Mouse (Mus musculus): Measurements from ENCODE around the gene Asb9. TPM values are rescaled to one million over a fixed set of nuclear protein-coding genes. Genes with fewer than 3 reads are reported as not detected.

The Asb9 gene
- not detected for total RNA-seq (2018; cell fraction: chromatin; rRNA removed)
- total RNA-seq (2018; cell fraction: cytosol; rRNA removed), result not detected
- not detected for total RNA-seq (2018; cell fraction: nucleus; rRNA removed)
- not detected in 3 replicates for polyA plus RNA-seq (2018)

GRCm38 (mm10) chrX:164505709-164506498 lies at the start of gene Asb9:
Gene Asb9, plus strand, starts transcription at chrX:164506327.
- no peaks in the 10 kb centered on the region for H3K36me3 ChIP-seq (ENCODE audit: inconsistent target)
- H3K4me3 ChIP-seq (ENCODE audit: inconsistent target), result no peak within 1 kb of the TSS
- H3K79me2 ChIP-seq (ENCODE audit: inconsistent target), result no peaks in the 10 kb centered on the region
- WGBS (ENCODE audit: missing documents), result 77% methylated on average over 10 of the region's 10 CpGs
- H3K27ac ChIP-seq, result no peak within 1 kb of the TSS

DNA sequence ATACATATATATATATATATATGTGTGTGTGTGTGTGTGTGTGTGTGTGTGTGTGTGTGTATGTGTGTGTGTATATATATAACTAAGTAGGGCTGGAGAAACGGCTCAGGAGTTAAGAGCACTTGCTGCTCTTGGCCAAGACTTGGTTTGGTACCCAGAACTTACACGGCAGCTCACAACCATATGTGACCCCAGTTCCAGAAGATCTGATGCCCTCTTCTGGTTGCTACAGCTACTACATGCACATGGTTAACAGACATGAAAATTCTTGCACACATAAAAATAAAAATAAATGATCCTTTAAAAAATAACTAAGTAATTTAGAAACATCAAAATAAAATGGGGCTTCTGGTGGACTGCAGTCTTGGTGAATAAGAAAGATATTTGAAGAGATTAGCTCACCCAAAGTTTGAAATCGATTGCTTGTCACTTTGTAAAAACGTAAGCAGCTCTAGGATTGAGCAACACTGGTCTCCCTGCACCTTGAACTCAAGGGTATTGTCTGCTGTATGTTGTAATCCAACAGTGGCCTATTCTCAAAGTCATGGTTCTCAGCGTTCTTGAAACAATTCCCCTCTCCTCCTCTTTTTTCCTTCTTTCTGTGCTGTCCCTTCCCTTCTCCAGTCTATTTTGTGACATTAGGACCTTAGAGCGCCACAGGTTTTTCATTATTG lies 46.8 kb upstream of the Asb9 start:
- 63% methylated on average over 6 of the region's 6 CpGs for WGBS (ENCODE audit: missing documents)
- Histone ChIP-seq H3K79me2 (ENCODE audit: inconsistent target) (no peaks in the 10 kb centered on the region), H3K4me3 (ENCODE audit: inconsistent target) (no peak overlapping the region), H3K27ac (no peak overlapping the region), H3K36me3 (ENCODE audit: inconsistent target) (no peaks in the 10 kb centered on the region)

GRCm38 (mm10) chrX:164502258-164502657 lies 3.9 kb upstream of the Asb9 start:
- 80% methylated on average over 2 of the region's 2 CpGs for WGBS (ENCODE audit: missing documents)
- Histone ChIP-seq H3K4me3 (ENCODE audit: inconsistent target) (no peak overlapping the region), H3K27ac (no peak overlapping the region), H3K79me2 (ENCODE audit: inconsistent target) (no peaks in the 10 kb centered on the region), H3K36me3 (ENCODE audit: inconsistent target) (no peaks in the 10 kb centered on the region)

GRCm38 (mm10) chrX:164507068-164507467 lies 941 bp downstream of the Asb9 start:
- WGBS (ENCODE audit: missing documents), result 87% methylated on average over 4 of the region's 4 CpGs
- no peak overlapping the region for H3K27ac ChIP-seq
- no peaks in the 10 kb centered on the region for H3K36me3 ChIP-seq (ENCODE audit: inconsistent target)
- no peaks in the 10 kb centered on the region for H3K79me2 ChIP-seq (ENCODE audit: inconsistent target)
- H3K4me3 ChIP-seq (ENCODE audit: inconsistent target), result no peak overlapping the region

DNA sequence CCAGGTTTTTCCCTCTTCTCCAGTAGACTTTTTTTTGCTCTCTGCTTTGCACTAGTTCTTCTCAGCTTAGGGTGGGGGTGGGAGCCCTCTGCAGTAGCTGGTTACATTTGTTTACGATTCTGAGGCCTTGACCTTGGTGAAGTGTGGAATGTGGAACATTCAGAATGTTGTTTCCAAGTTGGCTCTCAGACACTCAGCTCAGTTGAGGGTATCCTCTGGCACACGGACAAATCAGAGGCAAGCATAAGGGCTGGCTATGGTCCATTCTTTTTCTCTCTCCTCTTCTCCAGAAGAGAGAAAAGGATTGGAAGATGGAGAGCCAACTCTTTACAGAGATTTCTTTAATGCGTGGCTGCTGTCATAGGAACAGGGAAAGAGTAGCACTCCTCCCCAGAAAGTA lies 2.6 kb downstream of the Asb9 start:
- no peaks in the 10 kb centered on the region for H3K79me2 ChIP-seq (ENCODE audit: inconsistent target)
- WGBS (ENCODE audit: missing documents), result 80% methylated on average over 3 of the region's 3 CpGs
- no peak overlapping the region for H3K4me3 ChIP-seq (ENCODE audit: inconsistent target)
- H3K36me3 ChIP-seq (ENCODE audit: inconsistent target), result no peaks in the 10 kb centered on the region
- no peak overlapping the region for H3K27ac ChIP-seq

GRCm38 (mm10) chrX:164522138-164522537 lies 16.0 kb downstream of the Asb9 start:
- Histone ChIP-seq H3K36me3 (ENCODE audit: inconsistent target) (no peaks in the 10 kb centered on the region), H3K4me3 (ENCODE audit: inconsistent target) (no peak overlapping the region), H3K79me2 (ENCODE audit: inconsistent target) (no peaks in the 10 kb centered on the region), H3K27ac (no peak overlapping the region)

GRCm38 (mm10) chrX:164526566-164526965 lies 20.4 kb downstream of the Asb9 start:
- Histone ChIP-seq H3K36me3 (ENCODE audit: inconsistent target) (no peaks in the 10 kb centered on the region), H3K4me3 (ENCODE audit: inconsistent target) (no peak overlapping the region), H3K27ac (no peak overlapping the region), H3K79me2 (ENCODE audit: inconsistent target) (no peaks in the 10 kb centered on the region)
- WGBS (ENCODE audit: missing documents), result 36% methylated on average over 1 of the region's 1 CpGs

DNA sequence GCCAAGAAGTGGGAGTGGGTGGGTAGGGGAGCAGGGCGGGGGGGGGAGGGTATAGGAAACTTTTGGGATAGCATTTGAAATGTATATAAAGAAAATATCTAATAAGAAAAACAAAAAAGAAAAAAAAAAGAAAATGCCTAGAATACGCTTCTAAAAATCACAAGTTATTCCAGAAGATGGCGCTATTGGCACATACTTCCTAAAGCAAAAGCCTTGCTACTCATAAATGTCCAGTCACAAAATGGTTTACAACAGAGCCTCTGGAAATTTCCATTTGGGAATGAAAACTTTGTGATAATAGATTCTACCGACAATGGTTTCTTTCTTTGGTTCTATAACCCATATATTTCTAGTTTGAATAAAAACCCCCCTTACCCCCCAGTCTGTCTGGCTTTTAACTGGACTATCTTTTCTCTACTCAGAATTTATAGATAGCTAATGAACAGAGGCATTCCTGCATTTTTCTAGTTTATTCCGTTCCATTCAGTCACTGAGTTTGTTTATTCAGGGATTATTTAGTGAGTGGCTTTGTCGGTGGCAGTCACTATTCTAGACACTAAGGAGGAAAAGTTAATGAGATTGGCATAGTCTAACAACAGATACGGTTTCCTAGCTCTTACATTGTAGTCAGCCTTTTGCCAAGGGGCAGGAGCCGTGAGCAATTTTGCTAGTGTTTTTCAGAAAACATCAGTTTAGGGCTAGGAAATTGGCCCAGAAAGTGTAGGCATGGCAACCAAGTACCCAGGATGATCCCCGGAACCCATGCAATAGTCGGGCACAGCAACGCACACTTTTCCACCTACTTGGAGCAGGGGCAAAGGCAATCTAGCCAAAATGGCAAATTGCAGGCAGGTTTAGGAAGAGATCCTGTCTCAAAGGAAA lies 35.5 kb downstream of the Asb9 start:
- WGBS (ENCODE audit: missing documents), result 62% methylated on average over 10 of the region's 11 CpGs
- no peak overlapping the region for H3K27ac ChIP-seq
- H3K36me3 ChIP-seq (ENCODE audit: inconsistent target), result no peaks in the 10 kb centered on the region
- H3K4me3 ChIP-seq (ENCODE audit: inconsistent target), result no peak overlapping the region
- no peaks in the 10 kb centered on the region for H3K79me2 ChIP-seq (ENCODE audit: inconsistent target)

DNA sequence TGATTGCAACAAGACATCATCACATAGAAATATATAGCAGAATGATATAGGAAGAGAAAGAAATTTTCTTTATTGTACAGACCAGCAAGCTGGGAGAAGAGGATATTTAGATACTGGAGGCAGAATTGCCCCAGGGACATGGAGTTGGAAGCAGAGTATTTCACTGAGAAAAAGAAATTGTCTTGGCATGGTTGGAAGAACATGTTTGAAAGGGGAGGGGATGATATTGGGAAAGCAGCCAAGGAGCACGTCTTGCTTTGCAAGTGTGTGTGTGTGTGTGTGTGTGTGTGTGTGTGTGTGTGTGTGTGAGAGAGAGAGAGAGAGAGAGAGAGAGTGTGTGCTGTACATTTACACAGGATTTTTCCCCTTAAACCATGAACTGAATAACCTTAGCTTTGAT lies 64.1 kb downstream of the Asb9 start:
- Histone ChIP-seq H3K79me2 (ENCODE audit: inconsistent target) (no peaks in the 10 kb centered on the region), H3K27ac (no peak overlapping the region), H3K36me3 (ENCODE audit: inconsistent target) (no peaks in the 10 kb centered on the region), H3K4me3 (ENCODE audit: inconsistent target) (no peak overlapping the region)
- WGBS (ENCODE audit: missing documents), result no CpG with 5 or more reads among the region's 1 CpGs

GRCm38 (mm10) chrX:164576967-164577366 lies 70.8 kb downstream of the Asb9 start:
- no peaks in the 10 kb centered on the region for H3K79me2 ChIP-seq (ENCODE audit: inconsistent target)
- no peak overlapping the region for H3K4me3 ChIP-seq (ENCODE audit: inconsistent target)
- H3K27ac ChIP-seq, result no peak overlapping the region
- 59% methylated on average over 2 of the region's 3 CpGs for WGBS (ENCODE audit: missing documents)
- no peaks in the 10 kb centered on the region for H3K36me3 ChIP-seq (ENCODE audit: inconsistent target)

Other genes with a start within 250 kb of the Asb9 start
- gene Bmx, start 248.1 kb upstream of the Asb9 start, polyA plus RNA-seq (2018), result 0.12 to 0.13 TPM in 2 of 3 replicates, not detected in the other
- gene Pir, start 237.0 kb upstream of the Asb9 start, polyA plus RNA-seq (2018), result 1.5 to 3.9 TPM (median 2.4 TPM) in 3 replicates
- gene Vegfd, start 132.9 kb upstream of the Asb9 start, polyA plus RNA-seq (2018), result not detected in 3 replicates
- gene Piga, start 86.5 kb upstream of the Asb9 start, polyA plus RNA-seq (2018), result 2.8 to 3.8 TPM (median 2.9 TPM) in 3 replicates
- gene Asb11, start 69.3 kb upstream of the Asb9 start, polyA plus RNA-seq (2018), result not detected in 3 replicates

All from macrophage (primary cell).